Mouse (Mus musculus) liver, embryonic 11.5 days (tissue): ENCODE measurements at regions not wholly inside any gene's neighbourhood (a gene's known extent, or its start where the extent isn't known, plus 50 kb on each side); places are given as distances from the start of the nearest gene placed in this dataset.
"Not testable (repeated sequence)": the region's sequence is repeated elsewhere in the genome, so short reads cannot be mapped to it uniquely, and the experiment has no call there.

Experiments
- ATAC-seq: fragments of 200-750 bp; cut with Nextera tagmentation; replicated peaks from 2 replicates; pipeline ENCODE4 v1.8.0; 2017; ENCODE audit warnings: moderate number of reproducible peaks, mild to moderate bottlenecking, moderate TSS enrichment, moderate library complexity; ENCODE audit not compliant: low FRiP score
- DNase-seq: peaks from one replicate; pipeline ENCODE4 v3.0.0-alpha.2; 2017; ENCODE audit warnings: low spot score
- H3K27ac ChIP-seq: fragments of 300-500 bp; sonication (generic); 2 replicates; pipeline ENCODE4 v1.5.1; 2014; ENCODE audit warnings: mild to moderate bottlenecking, low read depth, low read length, control low read depth
- H3K27me3 ChIP-seq: fragments of 300-500 bp; sonication (generic); replicated peaks from 2 replicates; pipeline ENCODE4 v1.6.1; 2014; ENCODE audit warnings: low read length, mixed read lengths; ENCODE audit not compliant: control insufficient read depth, insufficient read depth
- H3K36me3 ChIP-seq: fragments of 300-500 bp; sonication (generic); 2 replicates; pipeline ENCODE4 v1.6.1; 2014; ENCODE audit warnings: mild to moderate bottlenecking, low read length, moderate library complexity, mixed read lengths; ENCODE audit not compliant: control insufficient read depth, insufficient read depth
- H3K4me1 ChIP-seq: fragments of 300-500 bp; sonication (generic); replicated peaks from 2 replicates; pipeline ENCODE4 v1.6.1; 2014; ENCODE audit warnings: low read length, mixed read lengths; ENCODE audit not compliant: control insufficient read depth, insufficient read depth
- H3K4me2 ChIP-seq: fragments of 300-500 bp; sonication (generic); 2 replicates; pipeline ENCODE4 v1.6.1; 2014; ENCODE audit warnings: mild to moderate bottlenecking, control low read depth, moderate library complexity
- H3K4me3 ChIP-seq: fragments of 300-500 bp; sonication (generic); 2 replicates; pipeline ENCODE4 v1.5.1; 2014; ENCODE audit warnings: low read depth, low read length, control low read depth
- H3K9ac ChIP-seq: fragments of 300-500 bp; sonication (generic); 2 replicates; pipeline ENCODE4 v1.6.1; 2014; ENCODE audit warnings: low read depth, low read length, control low read depth
- H3K9me3 ChIP-seq: fragments of 300-500 bp; sonication (generic); 2 replicates; pipeline ENCODE4 v1.6.1; 2016; ENCODE audit warnings: low read length, inconsistent platforms, mixed read lengths; ENCODE audit not compliant: control insufficient read depth
- WGBS: fragments of 180-500 bp; shearing (Covaris S2); extraction: QIAGEN DNeasy Blood & Tissue Kit; methylation state at CpG from one replicate; pipeline ENCODE4 v1.1.7; 2014; 5-methylcytosine and 5-hydroxymethylcytosine counted together

DNA sequence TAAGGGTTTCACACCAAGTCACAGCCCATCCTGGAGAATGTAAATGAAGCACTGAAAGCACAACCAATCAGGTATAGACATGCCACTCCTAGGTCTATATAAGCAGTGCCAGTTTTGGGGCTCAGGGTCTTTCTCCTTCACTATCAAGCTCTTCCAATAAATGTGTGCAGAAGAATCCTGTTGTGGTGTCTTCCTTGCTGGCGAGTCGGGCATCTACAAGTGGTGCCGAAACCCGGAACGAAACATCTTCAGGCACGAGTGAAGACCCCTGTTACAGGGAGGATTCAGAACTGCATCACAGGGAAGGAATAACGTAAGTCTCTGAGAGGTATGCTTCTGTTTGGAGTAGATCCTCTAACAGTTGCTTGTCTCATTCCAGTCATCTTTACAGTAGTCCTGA, 299.9 kb upstream of the Rgma start:
- not testable (repeated sequence) for H3K4me1 ChIP-seq, H3K27me3 ChIP-seq, H3K9ac ChIP-seq, H3K27ac ChIP-seq, H3K4me3 ChIP-seq, H3K9me3 ChIP-seq, ATAC-seq, H3K4me2 ChIP-seq, DNase-seq, H3K36me3 ChIP-seq
- WGBS, result 93% methylated on average over 7 of the region's 7 CpGs

DNA sequence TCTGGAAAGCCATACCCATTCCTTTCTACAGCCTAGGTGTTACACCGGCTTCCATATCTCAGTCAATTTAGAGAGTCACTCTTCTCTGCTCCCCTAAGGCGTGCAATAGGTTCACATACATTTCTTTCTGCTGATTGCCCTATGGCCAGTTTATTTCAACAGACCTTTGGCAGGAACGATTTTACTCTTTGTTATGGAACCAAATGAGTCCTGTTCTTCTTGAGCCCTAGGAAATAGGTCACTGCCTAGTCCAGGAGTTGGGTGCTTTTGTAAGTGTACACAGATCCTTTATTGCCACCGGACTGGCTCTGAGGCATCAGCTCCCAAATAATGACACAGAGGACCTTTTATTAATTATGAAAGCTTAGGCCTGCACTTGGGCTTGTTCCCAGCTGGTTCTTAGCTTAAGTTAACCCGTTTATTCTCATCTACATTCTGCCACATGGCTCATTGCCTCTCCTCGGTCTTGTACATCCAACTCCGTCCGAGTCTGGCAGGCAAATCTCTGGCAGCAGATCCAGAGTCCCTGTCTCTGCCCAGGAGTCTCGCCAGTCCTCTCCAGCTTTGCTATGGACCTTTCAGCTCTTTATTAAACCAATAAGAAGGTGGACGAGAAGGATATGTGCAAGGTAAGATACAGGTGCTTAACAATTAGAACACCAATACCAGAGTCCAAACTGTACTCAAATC, 287.7 kb upstream of the Rgma start:
- no peak for DNase-seq
- 85% methylated on average over 10 of the region's 10 CpGs for WGBS
- ATAC-seq, result no peak
- Histone ChIP-seq H3K36me3 (no peaks in the 10 kb centered on the region), H3K9ac (no peak overlapping the region), H3K4me2 (no peak overlapping the region), H3K27me3 (no peaks in the 10 kb centered on the region), H3K9me3 (no peaks in the 10 kb centered on the region), H3K4me3 (no peak overlapping the region), H3K4me1 (no peaks in the 10 kb centered on the region), H3K27ac (no peak overlapping the region)

DNA sequence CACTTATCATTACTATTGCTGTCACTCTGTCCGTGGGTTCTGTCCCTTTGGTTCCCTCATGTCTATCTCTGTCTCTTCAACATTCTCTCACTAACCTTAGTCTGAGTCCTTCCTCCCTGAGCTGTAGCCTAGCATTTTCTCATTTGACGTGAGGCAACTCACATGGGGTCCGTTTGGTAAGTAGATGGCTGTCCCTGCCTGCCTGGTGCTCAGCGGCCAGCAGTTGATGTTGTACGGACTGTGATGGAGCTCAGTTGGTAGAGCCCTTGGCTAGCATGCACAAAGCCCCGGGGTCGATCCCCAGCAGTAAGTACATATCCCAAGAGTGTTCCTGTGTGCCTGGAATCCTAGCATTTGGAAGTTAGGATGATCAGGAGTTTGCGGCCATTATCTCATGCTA, 287.0 kb upstream of the Rgma start:
- H3K27me3 ChIP-seq, result no peaks in the 10 kb centered on the region
- WGBS, result 83% methylated on average over 8 of the region's 8 CpGs
- no peaks in the 10 kb centered on the region for H3K9me3 ChIP-seq
- no peak overlapping the region for H3K27ac ChIP-seq
- DNase-seq, result no peak
- no peak overlapping the region for H3K4me3 ChIP-seq
- no peak for ATAC-seq
- no peaks in the 10 kb centered on the region for H3K36me3 ChIP-seq
- no peak overlapping the region for H3K9ac ChIP-seq
- no peaks in the 10 kb centered on the region for H3K4me1 ChIP-seq
- H3K4me2 ChIP-seq, result no peak overlapping the region

DNA sequence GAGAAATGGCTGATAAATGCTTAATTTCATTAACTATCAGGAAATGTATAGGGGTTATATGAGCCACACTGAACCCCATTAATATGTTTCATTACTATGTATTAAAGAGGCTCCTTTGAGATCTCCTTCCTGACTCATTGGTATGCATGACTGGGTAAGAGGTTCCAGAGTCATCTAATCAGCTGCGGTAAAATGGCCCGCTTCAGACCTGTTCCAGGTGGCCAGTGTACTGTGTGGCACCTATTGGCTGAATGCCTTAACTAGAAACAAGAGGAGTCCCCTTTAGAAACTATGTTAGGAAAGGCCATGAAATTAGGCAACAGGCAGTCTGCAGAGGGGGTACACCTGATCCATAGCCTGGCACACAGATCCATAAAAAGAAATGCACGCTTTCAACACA, 283.6 kb upstream of the Rgma start:
- ATAC-seq (no peak), DNase-seq (no peak)
- Histone ChIP-seq H3K4me3 (no peak overlapping the region), H3K27ac (no peak overlapping the region), H3K9me3 (no peaks in the 10 kb centered on the region), H3K4me2 (no peak overlapping the region), H3K27me3 (no peaks in the 10 kb centered on the region), H3K9ac (no peak overlapping the region), H3K4me1 (no peaks in the 10 kb centered on the region), H3K36me3 (no peaks in the 10 kb centered on the region)
- 85% methylated on average over 3 of the region's 3 CpGs for WGBS

DNA sequence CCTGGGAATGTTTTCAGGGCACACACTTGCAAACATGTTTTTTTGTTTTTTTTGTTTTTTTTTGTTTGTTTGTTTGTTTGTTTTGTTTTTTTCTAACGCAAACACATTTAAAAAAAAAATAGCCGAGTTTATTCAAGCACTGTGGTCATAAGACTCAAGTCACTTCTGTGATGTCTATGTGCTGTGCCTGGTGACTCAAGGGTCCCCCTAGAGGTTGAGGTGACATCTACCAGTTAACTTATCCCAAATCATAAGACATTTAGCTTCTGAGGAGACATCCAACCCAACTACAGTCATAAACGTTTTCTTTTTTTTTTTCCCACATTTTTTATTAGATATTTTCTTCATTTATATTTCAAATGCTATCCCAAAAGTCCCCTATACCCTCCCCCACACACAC, 281.2 kb upstream of the Rgma start:
- 49% methylated on average over 3 of the region's 3 CpGs for WGBS
- Histone ChIP-seq H3K4me1 (no peaks in the 10 kb centered on the region), H3K9ac (no peak overlapping the region), H3K27me3 (no peaks in the 10 kb centered on the region), H3K4me3 (no peak overlapping the region), H3K36me3 (no peaks in the 10 kb centered on the region), H3K4me2 (no peak overlapping the region), H3K27ac (no peak overlapping the region), H3K9me3 (no peaks in the 10 kb centered on the region)
- no peak for DNase-seq
- ATAC-seq, result no peak

DNA sequence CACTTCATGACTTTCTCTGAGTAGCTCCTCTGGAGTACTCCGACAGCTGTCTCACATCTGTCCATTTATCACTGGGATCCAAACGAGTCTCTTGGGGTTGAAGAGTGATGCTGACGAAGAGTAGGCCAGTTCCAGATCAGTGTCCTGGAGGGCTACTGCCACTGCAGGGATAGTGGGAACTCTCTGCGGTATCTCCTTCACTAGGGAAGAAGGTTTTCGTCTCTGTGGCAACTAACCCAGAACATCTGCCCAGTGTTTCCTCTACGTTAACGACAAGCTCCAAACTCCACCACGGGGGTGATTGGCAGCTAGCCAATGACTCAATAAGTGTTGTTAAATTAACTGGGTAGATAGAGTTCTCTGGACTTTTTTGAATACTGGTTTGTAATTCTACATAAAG, 256.4 kb upstream of the Rgma start:
- no peak for ATAC-seq
- Histone ChIP-seq H3K4me1 (no peaks in the 10 kb centered on the region), H3K36me3 (no peaks in the 10 kb centered on the region), H3K9ac (no peak overlapping the region), H3K27ac (no peak overlapping the region), H3K4me3 (no peak overlapping the region), H3K27me3 (no peaks in the 10 kb centered on the region), H3K4me2 (no peak overlapping the region), H3K9me3 (no peaks in the 10 kb centered on the region)
- DNase-seq, result no peak
- WGBS, result 60% methylated on average over 8 of the region's 8 CpGs

DNA sequence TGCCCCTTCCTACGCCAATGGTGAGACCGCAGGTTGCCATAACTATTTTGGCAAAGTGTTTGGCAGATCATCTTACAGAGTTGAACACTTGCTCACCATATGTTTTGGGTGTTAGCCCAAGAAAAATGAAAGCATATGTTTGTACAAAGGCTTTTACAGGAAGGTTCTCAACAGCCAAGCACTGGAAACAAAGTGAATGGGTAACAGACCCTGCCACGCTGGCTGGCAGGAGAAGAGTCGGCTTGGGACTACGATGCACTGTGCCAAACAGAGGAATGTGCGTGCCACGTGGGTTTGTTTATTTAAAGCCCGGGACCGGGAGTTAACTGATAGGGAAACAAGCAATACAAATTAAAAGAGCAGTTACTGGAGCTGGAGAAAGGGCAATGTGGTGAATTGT, 255.0 kb upstream of the Rgma start:
- Histone ChIP-seq H3K36me3 (no peaks in the 10 kb centered on the region), H3K4me1 (no peaks in the 10 kb centered on the region), H3K9me3 (no peaks in the 10 kb centered on the region), H3K4me2 (no peak overlapping the region), H3K9ac (no peak overlapping the region), H3K27ac (no peak overlapping the region), H3K27me3 (no peaks in the 10 kb centered on the region), H3K4me3 (no peak overlapping the region)
- 72% methylated on average over 9 of the region's 9 CpGs for WGBS
- no peak for ATAC-seq
- no peak for DNase-seq

DNA sequence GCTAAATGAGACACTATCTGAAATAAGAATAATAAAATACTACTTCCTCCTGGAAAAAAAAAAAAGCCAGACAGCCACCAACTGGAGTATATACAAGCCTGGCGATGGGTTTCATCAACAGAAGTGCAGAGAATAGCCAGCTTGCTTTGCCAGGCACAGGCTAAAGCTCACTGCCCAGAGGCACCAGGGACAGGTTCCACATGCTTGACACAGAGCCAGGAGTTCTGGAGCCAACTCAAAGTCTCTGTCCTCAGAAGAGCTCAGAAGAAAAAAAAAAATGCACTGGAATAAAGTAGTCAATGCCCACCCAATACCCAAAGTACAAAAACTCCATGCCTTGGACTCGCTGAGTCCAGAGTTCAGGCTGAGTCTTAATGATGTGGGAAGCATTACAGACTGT, 250.3 kb upstream of the Rgma start:
- Histone ChIP-seq H3K27me3 (no peaks in the 10 kb centered on the region), H3K9me3 (no peaks in the 10 kb centered on the region), H3K27ac (no peak overlapping the region), H3K4me2 (no peak overlapping the region), H3K4me3 (no peak overlapping the region), H3K36me3 (no peaks in the 10 kb centered on the region), H3K9ac (no peak overlapping the region), H3K4me1 (no peaks in the 10 kb centered on the region)
- DNase-seq, result no peak
- 69% methylated on average over 2 of the region's 2 CpGs for WGBS
- no peak for ATAC-seq

DNA sequence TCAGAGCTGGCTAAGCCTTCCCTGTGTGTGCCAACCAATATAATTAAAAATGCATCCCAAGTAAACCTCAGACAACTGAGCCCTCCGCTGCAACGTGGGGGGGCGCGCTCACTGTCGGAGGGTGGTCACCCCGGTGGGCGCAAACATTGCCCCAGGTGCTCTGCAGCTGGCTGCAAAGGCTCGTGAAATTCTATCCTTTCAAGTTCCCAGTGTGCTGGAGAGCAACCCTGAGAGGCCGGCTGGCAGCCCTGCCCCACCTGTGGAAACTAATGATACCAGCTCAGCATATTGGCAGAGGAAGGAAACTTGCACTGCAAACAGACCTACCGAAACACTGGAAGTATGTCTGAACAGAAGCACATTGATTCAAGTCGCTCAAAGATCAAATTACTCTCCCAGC, 249.4 kb upstream of the Rgma start:
- no peak overlapping the region for H3K4me2 ChIP-seq
- no peak overlapping the region for H3K27ac ChIP-seq
- no peaks in the 10 kb centered on the region for H3K4me1 ChIP-seq
- WGBS, result 22% methylated on average over 11 of the region's 11 CpGs
- no peaks in the 10 kb centered on the region for H3K36me3 ChIP-seq
- H3K4me3 ChIP-seq, result no peak overlapping the region
- ATAC-seq, result no peak
- no peak for DNase-seq
- no peaks in the 10 kb centered on the region for H3K9me3 ChIP-seq
- no peak overlapping the region for H3K9ac ChIP-seq
- no peaks in the 10 kb centered on the region for H3K27me3 ChIP-seq
